Mouse (Mus musculus) CD4-positive, CD25-positive, alpha-beta regulatory T cell, adult 4 months (primary cell): ENCODE measurements around the gene Zfp653. TPM values are rescaled to one million over a fixed set of nuclear protein-coding genes. Genes with fewer than 3 reads are reported as not detected.
A peak's percentile ranks its signal among the peaks of the same experiment; 100 is the strongest.

ENCODE experiments used
- ATAC-seq: one replicate; pipeline ENCODE4 v1.8.0; 2017
- polyA plus RNA-seq, 2 experiments: library from polyadenylated mRNA; unstranded; fragments of 100-300 nt; shearing (Covaris generic); gene quantifications; one replicate each; pipeline ENCODE4 v1.2.1; 2017

The Zfp653 gene
- polyA plus RNA-seq, 2 experiments from 2014 or later, result 4.7 to 7.3 TPM

GRCm38 (mm10) chr9:22069881-22070553 is 1.2 kb downstream of the Zfp653 start:
- ATAC-seq, result no peak

- no peak for ATAC-seq
These were observed 4.0 kb downstream of the Zfp653 start for GRCm38 (mm10) chr9:22067195-22067594.

- no peak for ATAC-seq
These were observed 4.7 kb downstream of the Zfp653 start for GRCm38 (mm10) chr9:22066433-22066832.

DNA sequence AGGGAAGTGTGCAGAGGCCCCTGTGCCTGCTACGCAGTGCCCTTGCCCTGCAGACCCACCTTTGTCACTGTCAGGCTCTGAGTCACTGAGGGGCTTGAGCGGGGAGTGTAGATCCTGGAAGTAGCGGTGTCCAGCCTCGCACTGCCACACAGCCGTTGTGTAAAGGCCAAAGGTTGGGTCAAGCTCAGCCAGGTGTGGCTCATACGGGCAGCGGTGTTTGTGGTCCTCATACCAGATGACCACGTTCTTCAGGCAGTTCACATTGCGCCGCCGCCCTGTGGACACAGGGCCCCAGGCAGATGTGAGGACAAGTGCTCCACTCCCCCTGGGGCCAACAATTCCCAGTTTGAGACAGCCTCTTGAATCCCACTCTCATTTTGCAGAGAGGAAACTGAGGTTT is 5.5 kb downstream of the Zfp653 start:
- no peak for ATAC-seq

DNA sequence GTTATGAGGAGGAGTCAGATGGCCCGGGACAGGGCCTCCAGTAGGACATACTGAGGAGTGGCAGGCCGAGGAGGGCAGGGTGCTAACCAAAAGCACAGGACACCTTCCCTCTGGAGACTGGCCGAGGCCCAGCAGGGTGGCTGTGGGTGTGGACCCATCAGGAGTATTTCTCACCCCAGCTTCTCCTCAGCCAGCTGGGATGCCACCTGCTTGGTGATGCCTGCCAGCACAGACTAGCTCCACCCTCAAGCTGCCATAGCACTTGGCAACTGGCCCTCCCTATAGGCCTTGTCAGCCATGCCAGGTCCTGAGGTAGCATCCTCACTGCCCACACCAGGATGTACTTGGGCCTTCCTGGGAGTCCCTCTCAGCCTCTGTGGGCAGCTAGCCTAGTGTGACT is 6.8 kb downstream of the Zfp653 start:
- ATAC-seq, result no peak

GRCm38 (mm10) chr9:22061339-22061738 is 9.8 kb downstream of the Zfp653 start:
- ATAC-seq, result no peak

DNA sequence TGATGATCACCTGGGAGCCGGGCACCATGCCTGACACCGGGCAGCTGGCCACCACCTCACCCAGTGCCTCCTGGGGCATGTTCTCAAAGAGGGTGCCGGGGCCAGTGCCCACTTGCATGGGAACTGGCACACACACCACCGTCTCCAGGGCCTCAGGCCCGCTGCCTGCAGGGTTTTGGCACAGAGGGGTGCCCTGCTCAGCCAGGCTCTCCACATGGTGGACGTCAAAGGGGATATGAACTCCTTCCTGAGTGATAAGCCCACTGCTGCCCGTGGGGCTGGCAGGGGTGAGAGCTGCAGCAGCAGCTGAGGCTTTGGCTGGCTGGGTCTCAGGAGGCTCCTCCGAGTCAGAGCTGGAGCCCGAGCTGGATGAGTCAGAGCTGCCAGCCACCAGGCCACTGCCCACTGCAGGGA is 13.2 kb downstream of the Zfp653 start:
- no peak for ATAC-seq

DNA sequence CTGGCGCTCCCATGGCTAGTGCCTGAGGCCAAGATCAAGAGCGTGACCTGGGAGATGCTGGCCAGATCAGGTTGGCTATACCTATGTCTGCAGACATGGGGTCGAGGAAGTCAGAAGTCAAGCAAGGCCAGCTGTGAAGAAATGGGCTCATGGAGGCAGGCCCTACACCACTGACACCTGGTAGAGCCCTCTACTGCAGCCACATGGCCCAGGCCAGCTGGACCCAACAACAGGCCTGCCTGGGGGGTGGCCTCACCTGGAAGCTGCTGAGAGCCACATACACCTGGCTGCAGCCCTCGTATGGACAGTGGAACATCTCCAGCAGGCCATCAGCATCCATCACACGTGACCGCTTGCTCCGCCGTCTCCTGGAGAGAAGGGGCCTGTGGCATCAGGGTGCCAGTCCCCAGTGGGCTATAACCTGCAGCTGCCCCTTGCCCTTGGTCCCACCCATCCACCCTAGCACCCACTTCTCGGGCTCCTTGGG is 14.1 kb downstream of the Zfp653 start:
- ATAC-seq, result no peak

- ATAC-seq, result no peak
These were observed 14.8 kb downstream of the Zfp653 start for GRCm38 (mm10) chr9:22056303-22056910.

- no peak for ATAC-seq
These were observed 15.5 kb downstream of the Zfp653 start for GRCm38 (mm10) chr9:22055713-22056112.

DNA sequence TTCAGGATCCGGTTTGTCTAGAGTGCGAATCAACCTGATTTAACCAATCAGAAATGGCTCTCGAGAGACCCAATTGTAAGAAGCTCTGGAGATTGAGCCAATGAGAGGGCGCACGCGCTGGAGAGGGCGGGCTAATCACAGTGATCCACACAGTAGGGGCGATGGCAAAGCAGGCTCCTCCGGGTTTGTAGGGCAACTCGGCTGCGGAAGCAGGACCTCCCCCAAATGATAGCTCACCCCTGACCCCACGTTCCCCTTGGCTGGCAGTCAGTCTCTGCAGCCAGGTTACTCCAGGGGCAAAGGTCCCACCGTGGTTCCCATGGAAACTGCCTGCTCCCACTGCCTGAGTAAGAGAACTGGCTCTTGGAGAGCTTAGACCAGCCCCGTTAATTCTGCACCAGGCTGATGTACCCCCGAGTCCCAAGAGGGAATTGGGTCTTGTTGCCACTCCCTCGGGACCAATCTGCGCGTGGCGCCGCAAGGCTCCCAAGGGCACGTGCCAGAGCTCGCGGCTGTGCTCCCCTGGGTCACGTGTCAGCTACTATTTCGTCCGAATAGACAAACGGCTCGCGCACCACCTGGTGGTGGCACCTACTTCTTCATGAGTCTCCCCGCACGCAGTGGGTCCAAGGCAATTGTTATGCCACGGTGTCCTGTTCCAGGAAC is 16.6 kb downstream of the Zfp653 start:
- ATAC-seq, result peak; percentile 82

GRCm38 (mm10) chr9:22053657-22054056 is 17.5 kb downstream of the Zfp653 start:
- ATAC-seq, result no peak

- ATAC-seq, result no peak
These were observed 19.3 kb downstream of the Zfp653 start, which contains the start of gene Elavl3 for GRCm38 (mm10) chr9:22051958-22052254. Gene Elavl3, minus strand, starts transcription at chr9:22052023.

GRCm38 (mm10) chr9:22051161-22051957 is 19.8 kb downstream of the Zfp653 start:
- ATAC-seq, result no peak

DNA sequence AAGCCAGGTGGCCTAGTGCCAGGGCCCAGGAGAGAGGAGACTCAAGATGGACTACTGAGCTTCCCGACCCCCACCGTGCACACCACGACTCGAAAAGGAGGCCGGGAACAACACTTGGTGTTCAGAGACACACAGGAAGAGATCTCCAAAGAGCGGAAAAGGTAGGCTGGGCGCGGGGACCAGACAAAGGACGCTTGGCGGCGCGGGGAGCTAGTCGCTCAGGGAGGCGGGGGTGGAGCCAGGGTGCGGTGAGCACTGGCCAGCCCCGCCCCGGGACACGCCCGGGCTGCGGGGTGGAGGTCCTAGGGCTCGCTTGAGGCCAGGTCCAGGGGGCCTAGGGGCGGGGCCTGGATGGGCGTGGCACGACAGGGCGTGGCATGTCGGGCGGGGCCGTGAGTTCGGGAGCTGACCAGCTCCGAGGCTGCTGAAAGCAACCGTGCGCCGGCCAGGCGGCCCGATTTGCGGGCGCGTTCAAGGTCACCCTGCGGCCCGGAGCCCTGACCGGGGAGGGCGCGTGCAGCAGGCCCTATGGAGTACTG is 20.8 kb downstream of the Zfp653 start:
- no peak for ATAC-seq

DNA sequence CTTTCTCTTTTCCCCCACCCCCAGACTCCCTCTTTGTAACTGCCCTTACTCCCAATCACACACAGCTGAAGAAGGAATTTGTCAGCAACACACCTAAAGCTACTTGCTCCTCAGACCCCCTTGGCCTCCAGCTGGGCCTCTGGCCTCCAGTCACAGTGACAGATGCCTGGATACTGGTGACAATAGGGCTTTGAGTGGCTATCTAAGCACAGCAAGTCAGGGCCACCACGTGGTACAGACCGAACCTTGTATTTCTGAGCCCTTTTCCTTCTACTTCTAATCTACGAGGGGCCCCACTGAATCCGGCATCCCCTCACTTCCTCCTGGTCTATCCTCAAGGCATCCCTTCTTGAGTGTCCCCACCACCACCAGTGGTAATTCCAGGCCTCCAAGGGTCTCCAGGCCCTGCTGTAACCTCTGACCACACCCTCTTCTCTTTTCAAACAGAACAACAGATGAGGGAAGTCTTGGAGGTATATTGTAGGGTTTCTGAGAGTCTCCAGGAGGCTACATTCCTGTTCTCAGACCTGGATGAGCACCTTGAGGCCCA is 21.4 kb downstream of the Zfp653 start:
- no peak for ATAC-seq

GRCm38 (mm10) chr9:22049315-22049714 is 21.9 kb downstream of the Zfp653 start:
- ATAC-seq, result no peak

- no peak for ATAC-seq
These were observed 23.8 kb downstream of the Zfp653 start for GRCm38 (mm10) chr9:22047329-22047728.

- ATAC-seq, result no peak
These were observed 29.3 kb downstream of the Zfp653 start for GRCm38 (mm10) chr9:22041832-22042231.

DNA sequence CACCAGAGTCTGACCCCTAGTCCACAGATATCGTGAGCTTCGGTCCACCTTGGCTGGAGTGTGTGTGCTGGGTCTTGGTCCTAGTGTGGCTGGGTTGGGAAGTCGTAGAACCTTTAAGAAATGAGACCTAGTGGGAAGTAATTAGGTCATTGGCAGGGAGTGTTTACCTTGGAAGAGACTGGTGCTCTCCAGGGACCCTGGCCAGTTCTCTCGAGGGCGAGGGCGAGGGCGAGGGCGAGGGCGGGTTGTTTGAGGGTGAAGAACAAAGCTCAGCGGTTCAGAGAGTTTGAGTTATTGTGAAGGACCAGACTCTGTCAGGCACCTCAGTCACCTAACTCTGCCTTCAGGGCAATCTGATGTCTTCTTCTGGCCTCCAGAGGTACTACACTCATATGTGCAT is 33.4 kb downstream of the Zfp653 start:
- no peak for ATAC-seq

- no peak for ATAC-seq
These were observed 35.7 kb downstream of the Zfp653 start for GRCm38 (mm10) chr9:22035300-22036044.

GRCm38 (mm10) chr9:22030386-22030785 is 40.8 kb downstream of the Zfp653 start:
- no peak for ATAC-seq
